In the genomic region with DNA sequence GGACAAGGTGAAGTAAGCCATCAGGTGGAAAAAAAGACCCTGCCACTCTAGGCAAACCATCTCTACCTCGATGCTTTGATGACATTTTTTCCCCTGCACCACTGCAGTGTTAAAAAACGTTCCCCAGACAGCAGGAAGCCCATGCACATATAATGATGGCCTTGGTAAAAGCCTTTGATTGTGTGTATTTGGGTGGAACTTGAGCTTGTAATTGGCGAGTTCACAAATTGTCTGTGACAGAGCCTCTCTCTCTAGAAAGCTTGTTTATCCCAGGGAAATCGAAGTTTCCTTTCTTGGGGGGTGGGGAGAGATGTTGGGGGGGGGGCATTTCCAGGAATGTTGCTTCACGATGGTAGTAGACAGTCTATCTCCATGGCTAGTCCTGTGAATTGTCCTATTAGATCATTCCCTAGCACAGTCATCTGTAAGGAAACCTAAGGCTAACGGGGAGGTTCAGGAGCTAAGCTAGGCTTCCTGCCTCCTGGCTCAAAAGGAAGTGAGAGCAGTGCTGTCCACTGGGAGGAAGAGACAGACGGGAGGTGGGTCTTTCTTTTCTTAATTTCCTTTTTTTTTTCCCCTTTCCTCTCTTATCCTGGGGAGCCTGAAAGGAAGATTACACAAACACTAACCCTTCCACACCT, we compare ENCODE assay signal across 11 mouse cellular contexts. TPM values are rescaled to one million over a fixed set of nuclear protein-coding genes. Genes with fewer than 3 reads are reported as not detected.
A peak's percentile ranks its signal among the peaks of the same experiment; 100 is the strongest.
DNase-seq lines count a peak whose midpoint lies in the region; ATAC-seq and TF ChIP-seq lines count a peak whose summit lies in the region.
"Had no signal": no experiment of that assay in that cellular context is flagged by ENCODE, and none has a peak within 500 bp of the region (broad histone marks: within the 10 kb centered on the region; RNA-seq: fewer than 3 reads in every experiment).

No protein-coding gene starts in this region.

- no peak overlapping the region for H3K9ac ChIP-seq in embryonic facial prominence, embryonic 15.5 days
- no peak overlapping the region for H3K9ac ChIP-seq in heart, postnatal 0 days (replicated peaks; ENCODE audit: low read depth, low read length)
- no peak overlapping the region for H3K9ac ChIP-seq in hindbrain, embryonic 13.5 days
- H3K9ac ChIP-seq: neural tube, embryonic 12.5 days had no signal

- no peaks in the 10 kb centered on the region for H3K36me3 ChIP-seq in embryonic facial prominence, embryonic 15.5 days
- no peaks in the 10 kb centered on the region for H3K36me3 ChIP-seq in heart, postnatal 0 days (replicated peaks; ENCODE audit: control insufficient read depth, insufficient read depth, low read length)
- H3K36me3 ChIP-seq in hindbrain, embryonic 13.5 days, result no peaks in the 10 kb centered on the region
- H3K36me3 ChIP-seq: neural tube, embryonic 12.5 days had no signal

- peak; percentile 27 for DNase-seq in embryo, embryonic 10 days (ENCODE audit: low spot score)
- DNase-seq in embryo, embryonic 10.5 days (ENCODE audit: low spot score), result no peak
- DNase-seq in layer of hippocampus, adult 2 months (ENCODE audit: low spot score in 2 of 2), result no peak
- DNase-seq in layer of hippocampus, adult 18-20 months (ENCODE audit: low spot score in 2 of 2), result no peak
- DNase-seq in heart, postnatal 0 days (ENCODE audit: low spot score), result no peak
- no peak for DNase-seq in gastrocnemius, adult 18-20 months (ENCODE audit: low spot score)
- DNase-seq: cerebellum, postnatal 25 days had no signal

- TF ChIP-seq CTCF in layer of hippocampus, adult 2 months (conservative IDR thresholded peaks at IDR 0.05), result no peak
- no peak for TF ChIP-seq CTCF in heart, postnatal 0 days (IDR thresholded peaks at IDR 0.05; ENCODE audit: low read depth)

- no peak for ATAC-seq in embryonic facial prominence, embryonic 15.5 days (ENCODE audit: insufficient number of reproducible peaks, low FRiP score, low TSS enrichment, low read depth)
- ATAC-seq in heart, postnatal 0 days (ENCODE audit: insufficient read depth, low read depth), result no peak
- no peak for ATAC-seq in hindbrain, embryonic 13.5 days (ENCODE audit: low FRiP score)
- ATAC-seq: inflammation-experienced regulatory T-cells, adult 6 months had no signal

- no peak overlapping the region for H3K4me3 ChIP-seq in layer of hippocampus, adult 2 months
- H3K4me3 ChIP-seq in embryonic facial prominence, embryonic 15.5 days (replicated peaks), result no peak overlapping the region
- H3K4me3 ChIP-seq in heart, postnatal 0 days (ENCODE audit: low read depth, low read length), result no peak overlapping the region
- no peak overlapping the region for H3K4me3 ChIP-seq in hindbrain, embryonic 13.5 days
- H3K4me3 ChIP-seq: neural tube, embryonic 12.5 days had no signal

- H3K27me3 ChIP-seq in embryonic facial prominence, embryonic 15.5 days, result peaks cover 14% of the 10 kb centered on the region; the same call in 1 of the 2 replicates
- H3K27me3 ChIP-seq in heart, postnatal 0 days (ENCODE audit: control insufficient read depth, insufficient read depth, low read length), result no peaks in the 10 kb centered on the region
- peaks cover 16% of the 10 kb centered on the region for H3K27me3 ChIP-seq in hindbrain, embryonic 13.5 days
- H3K27me3 ChIP-seq: neural tube, embryonic 12.5 days had no signal

- peak overlapping the region; percentile 77; the same call in 1 of the 2 replicates for H3K27ac ChIP-seq in layer of hippocampus, adult 2 months
- 0 out of 2 replicates have a peak overlapping the region, but pooled peaks have one; percentile 5 for H3K27ac ChIP-seq in embryonic facial prominence, embryonic 15.5 days (replicated peaks)
- H3K27ac ChIP-seq in heart, postnatal 0 days (ENCODE audit: low read depth), result peak overlapping the region; percentile 71
- H3K27ac ChIP-seq in hindbrain, embryonic 13.5 days, result no peak overlapping the region
- H3K27ac ChIP-seq: neural tube, embryonic 12.5 days had no signal

- peaks cover 17% of the 10 kb centered on the region for H3K4me1 ChIP-seq in embryonic facial prominence, embryonic 15.5 days
- H3K4me1 ChIP-seq in heart, postnatal 0 days (ENCODE audit: control insufficient read depth, insufficient read depth), result peaks cover 29% of the 10 kb centered on the region
- H3K4me1 ChIP-seq in hindbrain, embryonic 13.5 days (replicated peaks), result peaks cover 50% of the 10 kb centered on the region

- 16% methylated on average over 7 of the region's 7 CpGs for WGBS in embryonic facial prominence, embryonic 15.5 days
- WGBS in heart, postnatal 0 days, result 38% methylated on average over 7 of the region's 7 CpGs
- 30% methylated on average over 7 of the region's 7 CpGs for WGBS in hindbrain, embryonic 13.5 days

- TF ChIP-seq EP300 in heart, postnatal 0 days (IDR thresholded peaks at IDR 0.05; ENCODE audit: low read depth), result no peak

- no peak overlapping the region for H3K4me2 ChIP-seq in embryonic facial prominence, embryonic 15.5 days (replicated peaks)
- H3K4me2 ChIP-seq in heart, postnatal 0 days (ENCODE audit: low read depth, low read length), result no peak overlapping the region
- no peak overlapping the region for H3K4me2 ChIP-seq in hindbrain, embryonic 13.5 days
- H3K4me2 ChIP-seq: neural tube, embryonic 12.5 days had no signal

- no peaks in the 10 kb centered on the region for H3K9me3 ChIP-seq in embryonic facial prominence, embryonic 15.5 days (replicated peaks)
- H3K9me3 ChIP-seq in heart, postnatal 0 days (replicated peaks; ENCODE audit: control insufficient read depth, low read length), result no peaks in the 10 kb centered on the region
- H3K9me3 ChIP-seq in hindbrain, embryonic 13.5 days, result no peaks in the 10 kb centered on the region
- H3K9me3 ChIP-seq: neural tube, embryonic 12.5 days had no signal

RNA-seq across cellular contexts. Expression of gene Cryzl2, which starts 10.1 kb away (rescaled TPM):
- 1 to 10 TPM; 4.3 to 5.1 TPM for total RNA-seq in layer of hippocampus, adult 2 months (2021)
- total RNA-seq in layer of hippocampus, adult 18-20 months (2021), result 1 to 10 TPM; 5.5 to 5.7 TPM
- polyA plus RNA-seq in embryonic facial prominence, embryonic 15.5 days (2015; fragmentation: Nextera tagmentation; extraction: Ambion mirVana), result 14.1 and 14.2 TPM in 2 replicates
- total RNA-seq in heart, postnatal 0 days (2014; rRNA removed; ENCODE audit: low replicate concordance), result 31.0 and 45.7 TPM in 2 replicates
- 38.1 and 38.5 TPM in 2 replicates for polyA plus RNA-seq in heart, postnatal 0 days (2015; fragmentation: Nextera tagmentation; extraction: Ambion mirVana)
- total RNA-seq in gastrocnemius, adult 18-20 months (2021), result under 1 TPM; 0.43 to 0.76 TPM
- polyA plus RNA-seq in hindbrain, embryonic 13.5 days (2015; fragmentation: Nextera tagmentation; extraction: Ambion mirVana), result 6.8 and 8.8 TPM in 2 replicates

RNA-seq across cellular contexts. Expression of gene Rasal2, which starts 35.9 kb away (rescaled TPM):
- 10 to 100 TPM; 91.1 to 93.7 TPM for total RNA-seq in layer of hippocampus, adult 2 months (2021)
- 10 to 100 TPM; 79.0 to 80.8 TPM for total RNA-seq in layer of hippocampus, adult 18-20 months (2021)
- 16.8 and 17.1 TPM in 2 replicates for polyA plus RNA-seq in embryonic facial prominence, embryonic 15.5 days (2015; fragmentation: Nextera tagmentation; extraction: Ambion mirVana)
- 28.9 and 35.9 TPM in 2 replicates for total RNA-seq in heart, postnatal 0 days (2014; rRNA removed; ENCODE audit: low replicate concordance)
- 18.5 and 20.2 TPM in 2 replicates for polyA plus RNA-seq in heart, postnatal 0 days (2015; fragmentation: Nextera tagmentation; extraction: Ambion mirVana)
- total RNA-seq in gastrocnemius, adult 18-20 months (2021), result 1 to 10 TPM; 5.6 to 6.5 TPM
- polyA plus RNA-seq in hindbrain, embryonic 13.5 days (2015; fragmentation: Nextera tagmentation; extraction: Ambion mirVana), result 45.1 and 47.0 TPM in 2 replicates

RNA-seq across cellular contexts. Expression of gene Sec16b, which starts 58.2 kb away (rescaled TPM):
- under 1 TPM; 0.20 to 0.39 TPM for total RNA-seq in layer of hippocampus, adult 2 months (2021)
- total RNA-seq in layer of hippocampus, adult 18-20 months (2021), result under 1 TPM; 0.32 to 0.46 TPM
- 5.0 and 5.2 TPM in 2 replicates for polyA plus RNA-seq in embryonic facial prominence, embryonic 15.5 days (2015; fragmentation: Nextera tagmentation; extraction: Ambion mirVana)
- total RNA-seq in heart, postnatal 0 days (2014; rRNA removed; ENCODE audit: low replicate concordance), result 1.1 and 1.3 TPM in 2 replicates
- 0.91 and 0.94 TPM in 2 replicates for polyA plus RNA-seq in heart, postnatal 0 days (2015; fragmentation: Nextera tagmentation; extraction: Ambion mirVana)
- total RNA-seq in gastrocnemius, adult 18-20 months (2021), result under 1 TPM; 0.52 to 0.66 TPM
- polyA plus RNA-seq in hindbrain, embryonic 13.5 days (2015; fragmentation: Nextera tagmentation; extraction: Ambion mirVana), result 0.31 and 0.35 TPM in 2 replicates
